Mouse (Mus musculus): ENCODE results near the gene Itpk1. TPM values are rescaled to one million over a fixed set of nuclear protein-coding genes. Genes with fewer than 3 reads are reported as not detected.
A peak's percentile ranks its signal among the peaks of the same experiment; 100 is the strongest.

The Itpk1 gene
- polyA plus RNA-seq, 1 experiment from 2014 or later: 4.8 TPM

DNA sequence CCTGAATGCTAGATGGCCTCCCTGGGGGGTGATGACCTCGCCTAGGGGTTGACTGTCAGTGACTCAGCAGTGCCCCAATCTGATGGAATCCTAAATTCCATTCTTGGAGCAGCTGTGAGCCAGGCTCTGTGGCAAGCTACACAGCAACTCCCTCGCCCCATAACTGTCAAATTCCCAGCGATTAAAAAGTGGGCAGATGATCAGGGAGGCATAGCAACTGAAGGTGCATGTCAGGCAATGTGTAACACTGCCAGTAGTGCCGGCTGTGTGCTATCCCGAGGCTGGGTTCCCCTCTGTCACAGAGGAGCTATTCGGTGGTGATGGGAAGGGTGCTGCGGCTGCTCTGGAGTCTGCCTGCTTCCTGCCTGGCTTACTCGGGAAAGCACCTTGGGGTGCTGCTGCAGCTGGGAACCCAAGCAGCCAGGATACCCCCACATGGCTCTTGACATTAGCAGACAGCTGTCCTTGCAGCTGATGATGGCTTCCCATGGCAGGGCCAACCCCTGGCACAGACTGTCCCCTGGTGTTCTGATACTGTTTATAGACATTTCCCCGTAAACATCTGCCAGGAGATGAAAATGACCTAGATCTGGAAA lies 118.3 kb downstream of the Itpk1 start:
- H3K4me2 ChIP-seq: no peak overlapping the region
- H3K4me1 ChIP-seq (replicated peaks): peaks cover 22% of the 10 kb centered on the region
- no peak overlapping the region for H3K4me3 ChIP-seq
- no peak for ATAC-seq (replicated peaks; ENCODE audit: insufficient number of reproducible peaks, insufficient read depth, low FRiP score, low read depth)
- no peaks in the 10 kb centered on the region for H3K9me3 ChIP-seq (replicated peaks)
- no peaks in the 10 kb centered on the region for H3K36me3 ChIP-seq
- 62% methylated on average over 9 of the region's 9 CpGs for WGBS
- H3K9ac ChIP-seq: no peak overlapping the region
- no peak overlapping the region for H3K27ac ChIP-seq
- no peaks in the 10 kb centered on the region for H3K27me3 ChIP-seq

DNA sequence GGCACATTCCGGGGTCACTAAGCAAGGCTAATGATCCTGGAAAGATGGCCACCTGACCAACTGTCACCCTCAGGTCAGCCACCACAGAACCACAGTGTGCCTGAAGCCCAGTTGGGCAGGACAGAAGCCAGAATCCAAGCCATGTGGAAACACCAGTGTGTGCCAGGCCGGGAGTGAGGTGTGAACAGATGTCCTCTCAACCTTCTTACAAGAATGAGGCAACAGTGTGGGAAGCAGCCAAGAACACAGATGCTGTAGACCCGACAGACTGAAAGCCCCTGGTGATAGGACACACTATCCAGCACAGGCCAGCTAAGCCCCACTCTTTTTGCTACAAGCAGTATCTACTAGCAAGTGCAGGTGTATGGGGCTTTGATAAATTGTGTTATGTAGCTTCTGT lies 119.3 kb downstream of the Itpk1 start:
- Histone ChIP-seq H3K27me3 (no peaks in the 10 kb centered on the region), H3K36me3 (no peaks in the 10 kb centered on the region), H3K9ac (no peak overlapping the region), H3K9me3 (replicated peaks) (no peaks in the 10 kb centered on the region), H3K4me1 (replicated peaks) (peaks cover 22% of the 10 kb centered on the region), H3K27ac (no peak overlapping the region), H3K4me2 (no peak overlapping the region), H3K4me3 (no peak overlapping the region)
- 47% methylated on average over 3 of the region's 3 CpGs for WGBS
- ATAC-seq (replicated peaks; ENCODE audit: insufficient number of reproducible peaks, insufficient read depth, low FRiP score, low read depth): 0 out of 2 replicates have a peak, but pooled peaks have one; percentile 40

DNA sequence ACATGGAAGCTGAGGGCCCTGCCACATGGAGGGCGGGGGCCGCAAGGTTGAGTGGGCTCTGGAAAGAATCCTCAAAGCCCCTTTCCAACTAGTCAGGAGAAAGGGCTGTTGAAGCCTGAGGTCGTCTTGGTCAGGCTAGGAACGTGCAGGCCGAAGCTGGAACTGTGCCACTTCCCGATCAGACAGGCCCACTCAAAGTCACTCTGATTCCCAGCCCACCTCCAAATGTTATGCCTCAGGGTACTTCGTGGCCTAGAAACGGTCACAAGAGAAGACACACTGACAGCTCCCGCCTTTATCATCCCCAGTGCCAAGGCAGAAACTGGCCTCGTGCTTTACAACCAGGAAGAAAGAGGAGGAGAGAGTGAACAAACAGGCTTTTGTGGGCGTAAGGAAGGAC lies 122.3 kb downstream of the Itpk1 start:
- Histone ChIP-seq H3K36me3 (no peaks in the 10 kb centered on the region), H3K4me3 (no peak overlapping the region), H3K9ac (no peak overlapping the region), H3K4me1 (replicated peaks) (peaks cover 22% of the 10 kb centered on the region), H3K9me3 (replicated peaks) (no peaks in the 10 kb centered on the region), H3K27ac (no peak overlapping the region), H3K27me3 (no peaks in the 10 kb centered on the region), H3K4me2 (no peak overlapping the region)
- ATAC-seq (replicated peaks; ENCODE audit: insufficient number of reproducible peaks, insufficient read depth, low FRiP score, low read depth): no peak
- WGBS: 77% methylated on average over 11 of the region's 11 CpGs

DNA sequence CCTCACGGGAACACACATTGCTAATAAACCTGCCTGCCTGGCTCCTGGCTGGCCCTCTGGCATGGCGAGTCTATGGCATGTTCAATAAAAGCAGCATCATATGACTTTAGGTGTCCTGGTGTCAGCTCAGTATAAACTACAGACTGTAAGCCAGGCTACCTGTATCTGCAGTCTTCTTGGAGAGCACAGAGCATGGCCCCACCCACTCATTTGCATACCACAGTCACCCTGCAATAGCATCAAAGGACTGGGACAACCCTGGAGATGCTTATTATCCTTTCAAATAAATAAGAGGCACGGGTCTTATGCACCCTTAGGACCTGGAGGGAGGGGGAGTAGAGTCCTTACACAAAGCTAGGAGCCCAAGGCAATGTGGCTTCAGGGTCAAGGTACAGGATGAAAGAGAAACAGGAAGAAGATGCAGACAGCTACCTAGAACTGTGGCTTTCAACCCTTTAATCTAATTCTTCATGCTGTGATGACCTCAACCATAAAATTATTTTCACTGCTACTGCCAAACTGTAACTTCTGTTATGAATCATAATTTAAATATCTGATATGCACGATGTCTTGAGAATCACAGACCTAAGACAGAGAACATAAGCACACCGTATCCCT lies 123.0 kb downstream of the Itpk1 start:
- no peak overlapping the region for H3K27ac ChIP-seq
- no peak overlapping the region for H3K4me2 ChIP-seq
- H3K4me3 ChIP-seq: no peak overlapping the region
- no peaks in the 10 kb centered on the region for H3K36me3 ChIP-seq
- H3K9me3 ChIP-seq (replicated peaks): no peaks in the 10 kb centered on the region
- no peak overlapping the region for H3K9ac ChIP-seq
- 70% methylated on average over 5 of the region's 5 CpGs for WGBS
- no peaks in the 10 kb centered on the region for H3K27me3 ChIP-seq
- peaks cover 14% of the 10 kb centered on the region for H3K4me1 ChIP-seq (replicated peaks)
- no peak for ATAC-seq (replicated peaks; ENCODE audit: insufficient number of reproducible peaks, insufficient read depth, low FRiP score, low read depth)

DNA sequence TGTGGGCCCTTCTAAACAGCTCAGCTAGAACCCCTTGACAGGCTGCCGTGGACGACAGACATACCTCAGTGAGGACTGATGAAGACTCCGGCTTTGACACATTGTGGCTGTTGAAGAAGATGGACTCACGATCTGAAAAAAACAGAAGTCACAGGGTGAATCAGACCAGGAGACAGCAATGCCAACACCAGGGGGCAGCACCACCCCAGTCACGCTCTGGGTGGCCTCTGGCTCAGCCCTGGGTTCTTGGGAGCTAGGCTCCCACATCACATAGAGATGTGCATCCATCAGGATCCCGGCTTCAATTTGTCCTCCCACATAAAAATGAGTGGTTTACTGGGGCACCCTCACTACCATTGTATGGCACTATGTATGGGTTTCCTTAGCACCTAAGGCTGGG lies 125.7 kb downstream of the Itpk1 start:
- H3K4me1 ChIP-seq (replicated peaks): no peaks in the 10 kb centered on the region
- H3K9ac ChIP-seq: no peak overlapping the region
- H3K4me2 ChIP-seq: no peak overlapping the region
- no peak overlapping the region for H3K4me3 ChIP-seq
- no peaks in the 10 kb centered on the region for H3K36me3 ChIP-seq
- H3K27me3 ChIP-seq: no peaks in the 10 kb centered on the region
- no peaks in the 10 kb centered on the region for H3K9me3 ChIP-seq (replicated peaks)
- 44% methylated on average over 6 of the region's 6 CpGs for WGBS
- H3K27ac ChIP-seq: no peak overlapping the region
- no peak for ATAC-seq (replicated peaks; ENCODE audit: insufficient number of reproducible peaks, insufficient read depth, low FRiP score, low read depth)

DNA sequence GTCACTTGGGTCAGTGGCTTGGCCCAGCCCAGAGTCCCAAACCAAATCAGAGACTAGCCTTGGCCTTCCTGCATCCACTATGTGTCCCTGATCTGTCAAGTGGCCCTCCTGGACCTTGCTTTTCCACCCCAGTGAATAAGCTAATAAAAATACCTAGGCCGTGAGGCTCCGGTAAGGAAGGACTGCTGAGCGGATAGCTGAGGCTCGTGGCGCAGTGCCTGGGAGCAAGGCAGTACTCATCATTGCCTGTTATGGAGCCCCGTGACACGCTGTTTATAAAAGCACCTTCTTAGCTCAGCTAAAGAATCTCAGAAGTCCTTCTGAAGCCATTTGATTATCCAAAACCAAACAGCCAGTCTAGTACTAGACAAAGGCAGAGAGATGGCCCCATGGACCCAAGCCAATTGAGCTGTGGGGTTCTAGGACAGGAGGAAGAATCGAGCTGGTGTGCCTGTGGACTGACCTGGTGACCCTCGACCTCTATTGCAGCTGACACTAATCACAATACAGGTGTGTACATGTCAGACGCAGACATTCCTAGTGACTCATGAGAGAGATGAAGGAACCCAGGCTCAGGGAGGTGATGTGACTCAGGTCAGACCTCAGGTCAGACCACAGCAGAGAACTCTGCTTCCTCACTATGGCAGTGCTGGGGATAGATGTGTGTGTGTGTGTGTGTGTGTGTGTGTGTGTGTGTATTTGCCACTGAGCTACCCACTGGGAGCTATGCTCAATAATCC lies 127.9 kb downstream of the Itpk1 start:
- no peak overlapping the region for H3K9ac ChIP-seq
- no peaks in the 10 kb centered on the region for H3K36me3 ChIP-seq
- no peaks in the 10 kb centered on the region for H3K9me3 ChIP-seq (replicated peaks)
- H3K27ac ChIP-seq: no peak overlapping the region
- H3K4me2 ChIP-seq: no peak overlapping the region
- ATAC-seq (replicated peaks; ENCODE audit: insufficient number of reproducible peaks, insufficient read depth, low FRiP score, low read depth): no peak
- WGBS: 80% methylated on average over 10 of the region's 10 CpGs
- H3K27me3 ChIP-seq: no peaks in the 10 kb centered on the region
- H3K4me1 ChIP-seq (replicated peaks): 0 out of 2 replicates have a peak, but pooled peaks cover 6% of the 10 kb centered on the region
- H3K4me3 ChIP-seq: no peak overlapping the region

DNA sequence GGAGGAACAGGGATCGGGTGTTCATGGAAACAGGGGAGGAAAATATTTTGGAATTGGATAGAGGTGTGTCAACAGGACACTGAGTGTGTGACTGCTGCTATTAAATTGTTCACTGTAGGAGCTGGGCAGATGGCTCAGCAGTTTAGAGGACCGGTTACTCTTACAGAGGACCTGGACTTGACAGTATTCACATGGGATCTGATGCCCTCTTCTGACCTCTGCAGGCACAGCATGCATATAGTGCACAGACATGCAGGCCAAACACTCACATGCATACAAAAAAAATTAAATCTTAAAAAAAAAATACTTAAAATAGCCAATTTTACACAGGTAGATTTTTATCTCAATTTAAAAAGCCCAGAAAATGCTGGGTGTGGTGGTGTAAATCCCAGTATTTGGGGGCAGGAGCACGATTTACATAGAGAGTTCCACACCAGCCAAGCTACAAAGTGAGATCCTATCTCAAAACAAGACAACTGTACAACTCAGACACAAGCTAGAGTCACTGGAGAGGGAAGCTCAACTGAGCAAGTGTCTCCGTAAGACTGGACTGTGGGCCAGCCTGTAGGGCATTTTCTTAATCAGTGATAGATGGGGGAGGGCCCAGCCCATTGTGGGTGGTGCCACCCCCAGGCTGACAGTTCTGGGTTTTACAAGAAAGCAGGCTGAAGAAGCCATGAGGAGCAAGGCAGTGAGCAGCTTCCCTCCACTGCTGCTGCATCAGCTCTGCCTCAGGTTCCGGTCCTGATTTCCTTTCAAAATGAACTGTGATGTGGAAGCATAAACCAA lies 129.0 kb downstream of the Itpk1 start:
- H3K9me3 ChIP-seq (replicated peaks): no peaks in the 10 kb centered on the region
- 80% methylated on average over 5 of the region's 5 CpGs for WGBS

DNA sequence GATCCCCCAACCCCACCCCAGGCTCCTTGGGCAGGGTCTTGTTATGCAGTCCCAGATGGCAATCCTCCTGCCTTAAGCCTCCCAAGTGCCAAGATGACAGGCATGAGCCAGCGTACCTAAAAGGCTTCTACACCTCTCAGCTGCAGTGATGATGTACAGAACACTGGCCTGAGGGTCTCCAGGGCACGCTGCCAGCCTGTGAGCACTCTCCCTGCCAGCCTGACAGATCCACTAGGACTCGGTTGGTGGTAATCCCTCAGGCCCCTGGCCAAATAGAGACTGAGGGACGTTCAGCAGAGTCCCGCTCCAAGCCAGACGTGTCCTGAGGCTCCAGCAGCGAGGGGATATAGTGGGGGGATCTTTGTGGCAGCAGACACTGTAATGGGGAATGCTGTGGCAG lies 131.7 kb downstream of the Itpk1 start:
- 51% methylated on average over 7 of the region's 7 CpGs for WGBS
- Histone ChIP-seq H3K4me3 (no peak overlapping the region), H3K9ac (no peak overlapping the region), H3K36me3 (no peaks in the 10 kb centered on the region), H3K27ac (no peak overlapping the region), H3K4me1 (replicated peaks) (0 out of 2 replicates have a peak, but pooled peaks cover 6% of the 10 kb centered on the region), H3K9me3 (replicated peaks) (no peaks in the 10 kb centered on the region), H3K27me3 (no peaks in the 10 kb centered on the region), H3K4me2 (no peak overlapping the region)
- ATAC-seq (replicated peaks; ENCODE audit: insufficient number of reproducible peaks, insufficient read depth, low FRiP score, low read depth): no peak

More for the DNA sequence above, 129.0 kb downstream of the Itpk1 start:
- no peak overlapping the region for H3K9ac ChIP-seq
- no peak overlapping the region for H3K27ac ChIP-seq
- no peaks in the 10 kb centered on the region for H3K36me3 ChIP-seq
- H3K4me1 ChIP-seq (replicated peaks): 0 out of 2 replicates have a peak, but pooled peaks cover 6% of the 10 kb centered on the region
- no peak for ATAC-seq (replicated peaks; ENCODE audit: insufficient number of reproducible peaks, insufficient read depth, low FRiP score, low read depth)
- H3K27me3 ChIP-seq: no peaks in the 10 kb centered on the region
- no peak overlapping the region for H3K4me3 ChIP-seq
- no peak overlapping the region for H3K4me2 ChIP-seq

DNA sequence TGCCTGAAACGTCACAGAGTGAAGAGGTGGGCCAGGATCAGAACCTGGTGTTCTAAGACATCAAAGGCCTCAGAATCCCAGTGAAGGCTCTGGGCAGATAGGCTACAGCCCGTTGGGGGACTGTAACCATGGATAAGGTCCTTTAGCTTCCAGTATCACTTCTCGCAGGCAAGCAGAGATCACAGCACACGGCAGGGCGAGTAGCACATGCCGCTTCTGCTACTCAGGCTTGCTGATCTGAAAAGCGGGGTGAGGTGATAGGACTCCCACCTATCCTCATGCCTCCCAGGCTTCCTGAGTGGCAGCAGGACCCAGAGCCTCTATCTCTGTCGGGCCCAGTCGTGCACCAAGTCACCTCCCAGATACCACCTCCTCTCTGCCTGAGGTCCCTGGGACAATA lies 133.1 kb downstream of the Itpk1 start:
- H3K4me2 ChIP-seq: no peak overlapping the region
- 69% methylated on average over 9 of the region's 9 CpGs for WGBS
- no peaks in the 10 kb centered on the region for H3K36me3 ChIP-seq
- H3K4me3 ChIP-seq: no peak overlapping the region
- no peak for ATAC-seq (replicated peaks; ENCODE audit: insufficient number of reproducible peaks, insufficient read depth, low FRiP score, low read depth)
- H3K4me1 ChIP-seq (replicated peaks): 0 out of 2 replicates have a peak, but pooled peaks cover 6% of the 10 kb centered on the region
- no peak overlapping the region for H3K9ac ChIP-seq
- no peak overlapping the region for H3K27ac ChIP-seq
- no peaks in the 10 kb centered on the region for H3K27me3 ChIP-seq
- no peaks in the 10 kb centered on the region for H3K9me3 ChIP-seq (replicated peaks)

DNA sequence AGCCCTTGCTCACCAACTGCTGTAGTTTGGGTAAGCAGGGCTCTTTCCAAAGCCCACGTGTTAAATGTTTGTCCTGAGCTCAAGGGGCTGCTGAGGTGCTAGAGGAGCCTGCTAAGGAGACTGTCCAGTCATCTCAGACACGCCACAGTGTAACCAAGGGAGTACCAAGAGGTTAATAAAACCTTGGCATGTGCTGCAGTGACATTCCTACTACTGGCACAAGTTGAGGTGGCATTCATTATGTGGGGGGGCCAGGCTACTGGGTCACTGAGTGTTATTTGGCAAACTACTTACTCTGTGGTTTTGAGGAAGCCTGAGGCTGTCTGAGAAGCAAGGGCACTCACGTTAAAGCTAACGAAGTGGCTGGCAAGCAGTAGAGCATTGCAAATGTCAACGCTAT lies 134.0 kb downstream of the Itpk1 start:
- no peak overlapping the region for H3K9ac ChIP-seq
- H3K27ac ChIP-seq: no peak overlapping the region
- no peak overlapping the region for H3K4me3 ChIP-seq
- no peak overlapping the region for H3K4me2 ChIP-seq
- no peaks in the 10 kb centered on the region for H3K27me3 ChIP-seq
- H3K4me1 ChIP-seq (replicated peaks): 0 out of 2 replicates have a peak, but pooled peaks cover 6% of the 10 kb centered on the region
- ATAC-seq (replicated peaks; ENCODE audit: insufficient number of reproducible peaks, insufficient read depth, low FRiP score, low read depth): no peak
- 65% methylated on average over 5 of the region's 5 CpGs for WGBS
- no peaks in the 10 kb centered on the region for H3K9me3 ChIP-seq (replicated peaks)
- H3K36me3 ChIP-seq: no peaks in the 10 kb centered on the region

DNA sequence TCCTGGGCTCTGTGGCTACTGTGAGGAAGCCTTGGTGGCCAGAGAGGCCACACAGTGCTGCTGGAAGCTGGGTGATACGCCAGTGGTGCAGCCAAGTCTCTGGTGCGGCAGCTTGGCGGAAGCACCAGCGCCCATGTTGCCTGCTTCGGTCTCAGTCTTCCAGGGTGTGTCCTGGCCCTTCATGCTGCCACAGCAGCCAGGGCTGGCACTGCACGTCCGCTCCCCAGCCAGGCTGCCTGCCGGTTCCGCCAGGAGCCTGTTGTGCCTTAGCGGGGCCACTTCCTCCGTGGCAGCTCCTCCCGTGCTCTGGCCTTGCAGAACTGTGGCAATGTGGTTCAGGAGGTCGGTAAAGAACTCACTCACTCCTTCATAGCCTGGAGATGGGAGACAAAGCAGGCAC lies 134.6 kb downstream of the Itpk1 start:
- Histone ChIP-seq H3K4me2 (no peak overlapping the region), H3K4me1 (replicated peaks) (0 out of 2 replicates have a peak, but pooled peaks cover 6% of the 10 kb centered on the region), H3K36me3 (no peaks in the 10 kb centered on the region), H3K9me3 (replicated peaks) (no peaks in the 10 kb centered on the region), H3K27ac (no peak overlapping the region), H3K9ac (no peak overlapping the region), H3K4me3 (no peak overlapping the region), H3K27me3 (no peaks in the 10 kb centered on the region)
- no peak for ATAC-seq (replicated peaks; ENCODE audit: insufficient number of reproducible peaks, insufficient read depth, low FRiP score, low read depth)
- WGBS: 85% methylated on average over 13 of the region's 13 CpGs
